Mouse (Mus musculus) small intestine, adult 2 months (tissue): ENCODE measurements at regions not wholly inside any gene's neighbourhood (a gene's known extent, or its start where the extent isn't known, plus 50 kb on each side); places are given as distances from the start of the nearest gene placed in this dataset.

Experiments used
- CTCF ChIP-seq: fragments of 200-500 bp; IDR thresholded peaks from 2 replicates; pipeline ENCODE4 v1.5.1; 2012; ENCODE audit warnings: low read depth, mild to moderate bottlenecking, control low read depth, inconsistent platforms, low read length, moderate library complexity, mixed read lengths; ENCODE audit not compliant: insufficient replicate concordance, insufficient read length; ENCODE audit errors: extremely low read depth
- POLR2A ChIP-seq: fragments of 200-500 bp; IDR thresholded peaks from 2 replicates; pipeline ENCODE4 v1.6.1; 2012; ENCODE audit warnings: low read depth, mild to moderate bottlenecking, control low read depth, inconsistent platforms, low read length, moderate library complexity

GRCm38 (mm10) chr8:79490739-79491138, 91.4 kb upstream of the Smad1 start:
- TF ChIP-seq POLR2A (no peak), CTCF (no peak)
